Mouse (Mus musculus) urinary bladder, postnatal 36 days (tissue): ENCODE data around the gene Kdm5b.
A peak's percentile ranks its signal among the peaks of the same experiment; 100 is the strongest.
"Not testable (repeated sequence)": the region's sequence is repeated elsewhere in the genome, so short reads cannot be mapped to it uniquely, and the experiment has no call there.

Experiments
- DNase-seq, 2 experiments: peaks; one replicate each; pipeline ENCODE4 v3.0.0; 2022; ENCODE audit warnings: low spot score in 2 of 2, mixed read lengths in 1 of 2

Gene Kdm5b

DNA sequence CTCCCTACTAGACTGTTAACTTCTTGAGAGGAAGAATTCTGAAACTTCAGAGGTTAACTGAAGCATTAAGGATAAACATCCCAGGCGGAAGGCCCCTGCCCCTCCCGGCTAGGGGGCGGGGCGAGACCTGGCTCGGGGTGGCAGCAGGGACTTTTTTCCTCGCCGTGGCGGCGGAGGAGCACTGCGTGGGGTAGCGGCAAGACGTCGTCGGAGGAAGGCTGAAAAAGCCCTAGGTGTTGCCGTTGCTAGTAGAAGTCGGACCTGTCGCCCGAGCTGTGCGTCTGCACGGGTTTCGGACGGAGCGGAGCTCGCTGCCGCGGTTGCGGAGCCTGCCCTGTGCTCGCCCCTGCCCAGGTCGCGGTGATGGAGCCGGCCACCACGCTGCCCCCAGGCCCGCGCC lies at the start of gene Kdm5b:
TSS of gene Kdm5b (plus strand) at position 196 of the 400 bp plus-strand sequence.
- DNase-seq: peak; percentile 91 to 92

DNA sequence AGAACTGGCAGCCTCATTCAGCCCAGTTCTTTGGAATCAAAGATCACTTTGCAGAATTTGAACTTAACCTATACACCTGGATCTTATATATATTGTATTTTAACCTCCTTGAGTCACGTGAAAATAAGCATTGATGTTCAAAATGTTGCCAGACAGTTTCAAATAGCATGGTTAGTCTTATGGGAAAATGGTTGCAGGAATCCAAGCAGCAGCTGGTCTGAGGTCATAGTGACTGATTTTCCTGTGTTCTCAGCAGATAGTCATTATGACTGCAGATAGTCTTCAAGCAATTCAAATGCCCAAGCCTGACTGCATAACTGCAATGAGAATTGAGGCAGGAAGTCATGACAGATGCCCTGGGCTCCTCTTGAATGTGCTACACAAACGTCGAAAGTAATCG lies 47.8 kb upstream of the Kdm5b start:
- DNase-seq: no peak

DNA sequence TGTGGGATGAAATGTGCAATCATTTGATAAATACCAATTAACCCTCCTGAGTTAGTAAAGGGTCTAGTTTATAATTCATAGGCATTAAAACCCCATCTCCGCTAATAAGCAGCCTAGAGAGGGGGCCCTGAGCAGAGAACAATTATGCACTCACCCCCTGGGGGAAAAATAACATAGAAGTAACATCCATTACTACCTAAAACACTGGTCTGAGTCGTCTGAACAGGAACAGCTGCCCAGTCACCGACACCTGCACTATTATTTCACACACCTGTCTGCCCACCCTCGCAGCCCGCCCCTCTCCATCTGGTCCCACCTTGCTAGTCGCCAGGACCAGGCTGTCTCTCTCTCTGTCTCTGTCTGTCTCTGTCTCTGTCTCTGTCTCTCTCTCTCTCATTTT lies 47.4 kb upstream of the Kdm5b start:
- DNase-seq: no peak

DNA sequence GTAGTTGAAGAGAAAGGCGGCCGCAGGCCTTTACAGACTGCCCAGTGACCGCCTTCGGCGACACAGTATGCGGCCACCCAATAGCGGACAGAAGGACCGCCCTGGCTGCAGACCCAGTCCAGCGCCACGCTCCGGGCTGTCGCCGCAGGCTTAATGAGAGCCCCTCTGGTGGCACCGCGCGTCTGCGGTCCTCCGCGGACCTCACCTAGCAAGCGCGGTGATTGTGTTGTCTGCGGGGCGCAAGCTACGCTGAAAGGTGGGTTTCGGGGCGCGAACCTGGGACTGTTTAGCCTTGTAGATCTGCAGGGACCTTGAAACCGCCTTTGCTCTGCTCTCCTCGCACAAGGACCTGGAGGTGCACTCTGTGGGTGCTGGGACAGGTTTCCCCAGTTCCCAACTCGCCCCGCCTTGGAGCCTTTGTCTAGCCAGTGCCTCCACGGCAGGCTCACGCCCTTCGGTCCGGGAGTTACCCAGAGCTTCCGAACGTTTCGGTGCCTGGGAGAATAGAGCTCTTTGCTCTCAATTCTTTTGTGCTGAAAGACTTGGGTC lies 46.6 kb upstream of the Kdm5b start:
- peak; percentile 58 to 78 for DNase-seq

DNA sequence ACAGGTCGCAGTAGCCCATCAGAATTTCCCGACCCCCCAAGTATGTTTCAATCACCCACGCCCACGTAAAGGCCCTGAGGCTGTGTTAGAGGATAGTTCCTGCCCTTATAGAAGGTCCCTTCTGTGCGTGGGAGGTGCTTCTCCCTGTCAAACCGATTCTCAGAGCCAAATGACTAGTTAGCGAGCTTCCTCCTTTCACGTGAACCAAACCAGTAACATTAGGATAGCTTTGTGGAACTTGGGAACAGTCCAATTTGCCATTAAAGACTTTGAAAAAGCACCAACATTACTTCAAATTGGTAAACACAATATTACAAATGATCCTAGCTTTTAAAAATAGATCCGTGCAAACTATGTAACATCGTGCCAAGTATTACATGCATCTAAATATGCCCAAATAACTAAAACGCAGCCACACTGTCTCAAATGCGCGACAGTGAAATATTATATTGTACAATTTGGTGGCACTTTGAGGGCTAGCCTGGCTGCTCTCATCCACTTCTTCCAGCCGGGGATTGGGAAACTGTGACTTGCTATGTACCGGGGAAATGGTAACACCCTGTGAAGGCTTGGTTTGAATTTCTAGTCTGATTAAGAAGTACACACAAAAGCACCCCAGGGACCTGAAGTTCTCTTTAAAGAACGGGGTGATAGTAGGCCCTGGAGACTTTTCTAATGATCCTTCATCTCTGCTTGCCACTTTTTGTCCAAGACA lies 45.9 kb upstream of the Kdm5b start:
- DNase-seq: peak in 1 of 2 experiments; percentile 18

DNA sequence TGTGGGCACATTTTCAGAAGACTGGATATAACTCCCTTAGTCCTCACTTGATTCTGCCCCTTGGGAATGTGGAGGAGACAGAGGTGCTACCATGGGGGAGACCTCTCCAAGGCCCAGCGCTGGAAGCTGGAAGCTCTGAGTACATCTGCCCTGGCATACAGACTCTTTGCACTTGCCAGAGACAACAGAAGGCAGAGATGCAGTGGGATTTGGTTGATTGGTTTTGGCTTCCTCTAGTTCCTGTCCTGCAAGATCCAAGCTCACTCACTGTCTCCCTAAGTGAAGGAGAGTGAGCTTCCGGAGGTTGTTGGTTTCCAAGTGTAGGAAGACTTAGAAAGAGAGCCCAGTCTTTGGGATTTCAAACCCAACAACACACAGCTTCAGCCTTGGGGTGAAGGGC lies 44.1 kb upstream of the Kdm5b start:
- no peak for DNase-seq

DNA sequence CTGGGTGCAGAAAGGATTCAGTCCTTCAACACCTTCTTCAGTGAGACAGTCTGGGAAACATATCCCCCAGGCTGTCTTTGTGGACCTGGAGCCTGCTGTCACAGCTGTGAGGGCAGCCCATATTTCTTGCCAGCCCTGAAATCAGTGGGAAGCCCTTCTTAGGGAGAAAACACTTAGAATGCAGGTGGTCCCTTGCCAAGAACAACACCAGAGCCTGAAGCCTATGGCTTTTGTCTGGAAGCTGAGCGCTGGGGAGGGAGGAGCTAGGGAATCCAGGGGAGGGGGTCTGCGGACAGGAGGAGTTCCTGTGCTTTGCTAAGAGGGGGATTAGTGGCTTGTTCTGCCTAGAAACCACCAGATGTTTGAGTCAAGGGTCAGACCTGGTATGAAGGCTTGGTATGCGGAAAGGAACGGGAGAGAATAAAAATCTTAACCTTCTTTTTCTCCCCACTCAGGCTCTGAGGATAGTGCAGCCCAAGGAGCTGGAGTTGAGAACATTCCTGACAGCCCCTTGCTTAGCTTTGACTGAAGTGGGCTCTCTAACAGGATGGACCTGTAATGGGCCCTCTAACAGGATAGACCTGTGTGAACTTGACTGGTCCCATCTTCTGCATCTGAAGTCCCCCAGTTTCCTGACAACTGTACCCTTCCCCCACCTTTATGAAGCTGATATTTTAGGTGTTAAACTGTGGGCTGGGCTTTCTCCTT lies 43.3 kb upstream of the Kdm5b start:
- DNase-seq: no peak

DNA sequence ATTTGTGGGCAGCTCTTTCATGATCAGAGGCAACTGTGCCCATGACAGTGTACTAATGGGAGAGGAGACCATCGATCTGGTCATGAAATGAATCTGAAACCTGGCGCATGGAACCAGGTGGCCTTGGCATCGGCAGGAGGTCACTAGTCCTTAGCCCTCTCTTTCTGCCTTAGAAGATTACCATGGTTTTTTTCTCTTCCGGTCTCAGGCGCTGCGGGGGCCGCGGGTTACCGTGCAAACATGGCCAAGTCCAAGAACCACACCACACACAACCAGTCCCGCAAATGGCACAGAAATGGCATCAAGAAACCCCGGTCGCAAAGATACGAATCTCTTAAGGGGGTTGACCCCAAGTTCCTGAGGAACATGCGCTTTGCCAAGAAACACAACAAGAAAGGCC lies 42.1 kb upstream of the Kdm5b start:
- not testable (repeated sequence) for DNase-seq

DNA sequence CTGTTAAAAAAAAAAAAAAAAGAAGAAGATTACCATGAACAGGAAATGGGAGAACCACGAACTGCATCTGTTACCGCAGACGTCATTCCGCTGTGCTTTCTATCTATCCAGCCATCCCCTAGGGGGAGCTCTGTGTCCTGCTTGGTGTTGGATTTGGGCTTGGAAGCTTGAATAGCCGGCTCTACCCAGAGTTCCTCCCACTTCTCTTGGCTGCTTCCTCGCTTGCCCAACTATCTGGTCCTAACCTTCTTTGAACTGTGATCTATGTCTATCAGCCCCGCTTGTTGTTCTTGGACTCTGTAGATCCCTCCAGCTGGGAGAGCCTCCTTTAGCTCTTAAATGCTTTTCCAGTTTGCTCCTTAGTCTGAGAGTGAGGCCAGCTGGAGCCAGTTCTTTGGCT lies 41.3 kb upstream of the Kdm5b start:
- peak; percentile 82 to 85 for DNase-seq

DNA sequence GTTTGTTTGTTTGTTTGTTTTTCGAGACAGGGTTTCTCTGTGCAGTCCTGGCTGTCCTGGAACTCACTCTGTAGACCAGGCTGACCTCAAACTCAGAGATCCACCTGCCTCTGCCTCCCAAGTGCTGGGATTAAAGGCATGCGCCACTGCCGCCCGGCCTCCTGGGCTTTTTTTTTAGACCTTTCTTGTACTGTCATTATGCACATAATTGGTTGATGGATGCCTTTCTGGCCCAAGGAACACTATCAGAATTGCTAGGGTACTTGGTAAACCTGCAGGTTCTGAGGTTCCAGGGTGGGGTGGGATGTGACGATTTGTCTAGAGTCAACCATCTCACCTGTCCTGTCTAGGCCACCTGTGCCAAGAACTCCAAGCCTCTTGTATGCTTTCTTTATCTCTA lies 40.8 kb upstream of the Kdm5b start:
- not testable (repeated sequence) for DNase-seq

DNA sequence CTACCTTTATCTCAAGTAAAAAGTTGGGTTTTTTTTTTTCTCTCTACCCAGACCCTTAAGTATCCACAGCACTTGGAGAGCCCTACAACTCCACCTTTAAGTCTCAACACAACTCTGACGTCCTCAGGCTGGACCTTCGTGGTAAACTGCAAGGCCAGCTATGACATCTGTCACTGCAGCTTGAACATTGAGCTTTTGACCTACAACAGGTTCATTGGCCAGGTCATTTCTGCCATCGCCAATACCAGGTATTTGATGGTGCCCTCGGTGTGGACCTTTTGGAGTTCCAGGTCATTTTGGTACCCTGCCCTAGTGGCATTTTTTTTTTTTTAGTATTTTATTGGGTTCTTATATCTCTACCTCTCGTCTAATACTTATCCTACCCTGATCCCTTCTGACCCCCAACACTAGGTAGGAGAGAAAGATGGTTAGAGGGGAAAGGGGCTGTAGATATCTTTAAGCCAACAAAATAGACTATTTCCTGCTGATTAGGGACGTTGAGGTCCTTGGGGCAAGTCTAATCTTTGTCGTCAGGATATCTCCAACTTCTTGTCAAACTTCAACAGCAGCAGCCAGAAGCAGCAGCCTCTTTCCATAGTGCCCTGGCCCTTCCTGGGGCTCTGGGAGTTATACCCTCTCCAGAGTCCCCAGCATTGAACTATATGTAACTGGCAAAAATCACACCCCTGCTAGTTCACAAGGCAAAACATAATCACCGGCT lies 39.8 kb upstream of the Kdm5b start:
- no peak for DNase-seq

DNA sequence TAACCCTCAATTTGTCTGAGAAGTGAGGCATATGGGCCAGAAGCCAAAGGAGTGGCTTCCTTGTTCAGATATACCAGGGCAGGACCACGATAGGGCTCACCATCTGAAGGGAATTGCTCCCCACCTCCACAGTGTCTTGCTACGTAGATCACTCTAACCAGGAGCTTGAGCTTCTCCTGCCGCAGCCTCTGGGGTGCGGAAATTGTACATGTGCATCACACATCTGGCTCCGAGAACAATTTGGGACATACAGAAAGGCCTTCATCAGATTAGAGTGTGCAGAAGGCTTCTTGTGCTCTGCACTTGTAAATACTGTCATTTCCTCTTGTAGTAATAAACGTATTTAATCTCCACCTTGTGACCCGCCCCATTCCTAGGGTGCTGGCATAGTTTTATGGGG lies 38.8 kb upstream of the Kdm5b start:
- DNase-seq: no peak

DNA sequence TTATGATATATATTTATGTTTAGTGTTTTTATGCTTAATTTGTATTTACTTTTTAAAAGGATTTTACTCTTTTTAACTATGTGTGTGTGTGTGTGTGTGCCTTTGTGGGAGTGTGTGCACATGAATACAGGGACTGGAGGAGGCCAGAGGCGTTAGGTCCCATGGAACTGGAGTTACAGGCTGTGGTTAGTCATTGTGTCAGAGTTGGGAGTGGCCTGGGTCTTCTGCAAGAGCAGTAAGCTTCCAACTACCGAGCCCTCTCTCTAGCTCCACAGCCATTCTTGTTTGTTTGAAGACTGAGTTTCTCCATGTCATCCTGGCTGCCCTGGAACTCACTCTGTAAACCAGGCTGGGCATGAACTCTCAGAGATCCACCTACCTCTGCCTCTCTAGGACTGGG lies 37.6 kb upstream of the Kdm5b start:
- peak in 1 of 2 experiments; percentile 16 for DNase-seq

DNA sequence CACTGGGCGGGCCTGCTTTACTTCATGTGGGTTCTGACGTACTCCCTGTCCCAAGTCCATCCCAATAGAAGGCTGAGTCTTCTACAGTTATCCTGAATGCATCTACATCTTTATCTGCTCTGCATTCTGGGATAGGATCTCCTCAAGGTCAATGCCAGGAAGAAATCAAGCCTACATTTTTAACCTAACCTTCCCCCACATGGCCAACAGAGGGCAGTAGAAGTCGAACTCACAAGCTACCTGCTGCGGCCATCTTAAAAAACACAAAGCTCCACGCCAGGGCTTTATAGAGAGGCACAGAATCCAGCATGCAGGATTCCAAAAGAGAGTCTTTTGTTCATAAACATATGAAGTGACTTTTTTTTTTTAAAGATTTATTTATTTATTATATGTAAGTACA lies 35.5 kb upstream of the Kdm5b start:
- DNase-seq: peak in 1 of 2 experiments; percentile 25

DNA sequence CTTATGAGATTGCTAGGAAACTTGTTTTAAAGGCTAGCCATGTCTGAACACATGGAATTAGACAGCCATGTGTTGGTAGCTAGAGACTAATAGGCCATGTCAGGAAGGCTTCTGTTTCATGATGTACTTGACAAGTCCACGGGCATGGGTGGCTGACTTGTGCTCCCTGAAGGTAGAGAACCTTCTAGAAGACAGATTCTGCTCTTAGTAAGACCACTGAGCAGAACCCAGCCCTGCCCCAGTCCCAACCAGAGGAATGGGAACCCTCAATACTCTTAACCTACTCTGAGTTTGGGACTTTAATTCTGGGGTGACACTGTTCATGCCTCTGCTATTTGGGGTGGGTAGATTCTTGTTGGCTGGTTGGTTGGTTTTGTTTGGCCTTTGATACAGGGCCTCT lies 35.0 kb upstream of the Kdm5b start:
- DNase-seq: no peak

DNA sequence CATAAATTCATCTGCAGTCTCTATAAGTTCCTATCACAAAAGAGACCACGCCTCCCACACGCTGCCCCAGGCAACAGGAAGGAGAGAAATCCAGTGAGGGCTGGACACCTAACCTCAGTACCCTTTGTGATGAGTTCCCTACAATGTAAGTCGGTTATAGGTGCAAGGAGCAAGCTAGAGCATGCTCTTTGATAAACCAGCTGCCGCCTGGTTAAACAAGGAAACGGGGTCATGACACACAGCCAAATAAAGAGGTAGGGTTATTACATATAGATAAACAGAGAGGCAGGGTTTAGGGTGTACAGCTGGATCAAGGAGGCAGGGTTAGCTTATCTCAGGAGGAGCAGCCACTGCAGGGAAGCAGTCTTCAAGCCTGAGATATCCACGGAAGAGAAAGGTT lies 33.2 kb upstream of the Kdm5b start:
- peak; percentile 52 to 64 for DNase-seq

DNA sequence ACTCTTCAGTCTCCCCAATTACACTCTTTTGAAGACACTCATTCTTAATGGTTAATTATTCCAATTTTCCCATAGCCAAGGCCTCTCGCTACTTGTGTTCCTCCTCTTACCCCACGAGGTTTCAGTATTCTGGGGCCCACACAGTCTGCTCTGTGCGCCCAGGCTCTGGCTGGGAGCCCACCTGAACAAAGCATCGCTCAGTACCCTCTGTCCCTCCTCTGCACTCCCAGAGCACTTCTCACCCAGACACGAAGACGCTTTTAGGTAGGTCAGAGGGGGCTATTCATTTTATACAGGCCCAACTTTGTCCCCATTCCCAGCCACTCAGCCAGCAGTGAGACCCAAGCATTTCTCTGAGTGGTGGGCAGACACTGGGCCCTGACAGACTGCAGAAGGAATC lies 29.4 kb upstream of the Kdm5b start:
- no peak for DNase-seq

DNA sequence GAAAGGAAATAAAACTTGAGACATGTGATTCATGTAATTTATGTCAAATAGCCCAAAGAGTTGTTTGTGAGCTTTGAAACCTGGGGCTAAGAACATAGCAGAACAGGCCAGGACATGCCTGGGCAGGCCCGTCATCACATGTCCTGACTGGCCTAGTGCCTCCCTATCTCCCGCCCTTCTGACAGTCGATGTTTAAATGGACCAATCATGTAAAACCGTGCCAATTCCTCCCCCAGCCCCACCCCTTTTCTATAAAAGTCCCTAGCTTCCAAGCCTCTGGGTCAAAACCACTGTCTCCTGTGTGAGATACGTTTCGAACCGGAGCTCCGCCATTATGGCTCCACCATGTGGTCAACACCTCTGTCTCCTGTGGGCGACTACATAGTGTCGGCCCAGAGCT lies 26.3 kb upstream of the Kdm5b start:
- DNase-seq: not testable (repeated sequence)

DNA sequence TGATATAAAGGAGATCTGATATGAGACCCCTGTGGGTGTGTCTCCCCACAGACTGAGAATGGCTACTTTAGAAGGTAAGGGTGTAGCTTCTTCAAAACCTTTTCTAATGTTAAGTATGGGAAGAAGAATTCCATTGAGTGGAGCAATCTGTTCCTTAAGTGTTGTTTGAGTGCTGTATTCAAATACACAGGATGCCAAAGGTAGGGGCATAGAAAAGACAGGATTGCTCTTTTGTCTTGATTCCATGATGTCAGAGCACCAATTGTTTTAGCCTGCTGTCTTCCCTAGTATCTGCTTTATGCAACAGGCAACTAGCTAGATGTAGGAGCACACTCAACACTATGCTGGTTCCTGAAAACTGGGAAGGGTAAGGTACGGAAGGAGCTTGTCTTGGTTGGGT lies 24.9 kb upstream of the Kdm5b start:
- DNase-seq: no peak

DNA sequence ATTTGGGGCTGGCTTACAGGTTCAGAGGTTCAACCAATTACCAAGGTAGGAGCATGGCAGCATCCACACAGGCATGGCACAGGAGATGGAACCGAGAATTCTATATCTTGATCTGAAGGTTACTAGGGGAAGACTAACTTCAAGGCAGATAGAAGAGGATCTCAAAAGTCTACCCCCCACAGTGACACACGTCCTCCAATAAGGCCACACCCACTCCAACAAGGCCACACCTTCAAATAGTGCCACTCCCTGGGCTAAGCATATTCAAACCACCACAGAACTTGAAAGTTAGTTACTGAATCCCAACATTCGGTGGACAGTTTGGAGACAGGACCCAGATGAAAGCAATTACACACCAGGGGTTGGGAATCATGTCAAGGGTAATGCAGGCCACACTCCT lies 24.5 kb upstream of the Kdm5b start:
- no peak for DNase-seq

DNA sequence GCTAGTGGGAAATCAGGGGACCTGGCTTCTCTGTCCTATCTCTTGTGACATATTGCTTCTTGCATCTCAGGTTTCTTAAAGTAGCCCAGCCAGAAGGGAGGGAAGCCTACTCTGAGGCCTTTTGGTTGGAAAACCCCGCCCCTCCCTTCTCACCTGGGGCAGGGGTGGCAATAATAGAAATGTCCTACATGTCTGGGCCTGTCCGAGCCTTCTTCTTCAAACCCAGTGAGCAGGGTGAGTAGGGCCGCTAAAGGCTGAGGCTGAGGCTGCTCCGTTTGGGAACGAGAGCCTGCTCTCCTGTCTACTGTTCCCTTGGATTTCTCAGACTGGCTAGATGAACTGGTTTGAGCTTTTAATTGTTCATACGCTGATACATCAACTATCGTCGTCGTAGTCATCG lies 19.4 kb upstream of the Kdm5b start:
- DNase-seq: peak in 1 of 2 experiments; percentile 54

DNA sequence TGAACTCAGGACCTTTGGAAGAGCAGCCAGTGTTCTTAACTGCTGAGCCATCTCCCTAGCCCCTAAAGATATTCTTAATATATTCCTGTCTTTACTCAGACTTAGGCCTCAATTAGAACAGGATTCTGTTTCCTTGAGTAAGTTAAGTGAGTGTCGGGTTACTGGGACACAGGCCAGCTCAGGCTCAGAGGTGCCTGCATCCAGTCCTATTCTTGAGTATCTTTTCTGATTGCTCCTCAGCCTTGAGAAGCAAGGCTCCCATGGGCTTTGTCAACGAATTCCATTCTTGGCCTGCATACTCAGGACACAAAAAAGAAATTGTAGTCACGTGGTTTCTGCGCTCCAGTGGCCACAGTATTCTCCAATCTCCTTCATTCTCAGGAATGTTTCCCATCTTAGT lies 11.7 kb upstream of the Kdm5b start:
- no peak for DNase-seq
